Mouse (Mus musculus) B cell, adult 2 months (primary cell): ENCODE measurements around the gene Lrrc19.
A peak's percentile ranks its signal among the peaks of the same experiment; 100 is the strongest.
"Not testable (repeated sequence)": the region's sequence is repeated elsewhere in the genome, so short reads cannot be mapped to it uniquely, and the experiment has no call there.

Experiments
- DNase-seq, 2 experiments: peaks; one replicate each; pipeline ENCODE4 v3.0.0; 2022

Gene Lrrc19

GRCm38 (mm10) chr4:94649920-94650319 is at the start of gene Lrrc19:
Gene Lrrc19, minus strand, starts transcription at chr4:94650144.
- DNase-seq, result no peak

GRCm38 (mm10) chr4:94696368-94696767 is 46.4 kb upstream of the Lrrc19 start:
- no peak for DNase-seq

GRCm38 (mm10) chr4:94692175-94692574 is 42.2 kb upstream of the Lrrc19 start:
- no peak for DNase-seq

- DNase-seq, result no peak
These were observed 41.1 kb upstream of the Lrrc19 start for GRCm38 (mm10) chr4:94691078-94691477.

- DNase-seq, result not testable (repeated sequence)
These were observed 39.9 kb upstream of the Lrrc19 start for GRCm38 (mm10) chr4:94689804-94690203.

GRCm38 (mm10) chr4:94683305-94683704 is 33.4 kb upstream of the Lrrc19 start:
- DNase-seq, result no peak

GRCm38 (mm10) chr4:94682029-94682428 is 32.1 kb upstream of the Lrrc19 start:
- no peak for DNase-seq

- DNase-seq, result no peak
These were observed 31.2 kb upstream of the Lrrc19 start for GRCm38 (mm10) chr4:94681181-94681580.

GRCm38 (mm10) chr4:94680662-94681061 is 30.7 kb upstream of the Lrrc19 start:
- no peak for DNase-seq

- DNase-seq, result no peak
These were observed 19.8 kb upstream of the Lrrc19 start for GRCm38 (mm10) chr4:94669718-94670117.

GRCm38 (mm10) chr4:94650426-94651175 is 657 bp upstream of the Lrrc19 start:
- not testable (repeated sequence) for DNase-seq

- no peak for DNase-seq
These were observed 6.8 kb downstream of the Lrrc19 start for GRCm38 (mm10) chr4:94643141-94643540.

- no peak for DNase-seq
These were observed 29.9 kb downstream of the Lrrc19 start for GRCm38 (mm10) chr4:94620077-94620476.

- DNase-seq, result no peak
These were observed 35.3 kb downstream of the Lrrc19 start for GRCm38 (mm10) chr4:94614627-94615006.

GRCm38 (mm10) chr4:94613972-94614626 is 35.8 kb downstream of the Lrrc19 start, which contains the start of gene Ift74:
Gene Ift74, plus strand, starts transcription at chr4:94614491.
- peak; percentile 91 to 92 for DNase-seq

- DNase-seq, result no peak
These were observed 39.6 kb downstream of the Lrrc19 start for GRCm38 (mm10) chr4:94610339-94610738.

- DNase-seq, result no peak
These were observed 44.4 kb downstream of the Lrrc19 start for GRCm38 (mm10) chr4:94605591-94605990.

- no peak for DNase-seq
These were observed 45.4 kb downstream of the Lrrc19 start for GRCm38 (mm10) chr4:94604452-94605019.

- peak; percentile 92 to 93 for DNase-seq
These were observed 46.8 kb downstream of the Lrrc19 start, which contains the start of gene Plaa for GRCm38 (mm10) chr4:94603031-94603629. Gene Plaa, minus strand, starts transcription at chr4:94603244.

- no peak for DNase-seq
These were observed 47.4 kb downstream of the Lrrc19 start for GRCm38 (mm10) chr4:94602496-94603030.

GRCm38 (mm10) chr4:94601395-94601794 is 48.5 kb downstream of the Lrrc19 start:
- DNase-seq, result peak; percentile 31 to 41

GRCm38 (mm10) chr4:94592709-94593108 is 57.2 kb downstream of the Lrrc19 start:
- DNase-seq, result no peak

GRCm38 (mm10) chr4:94591765-94592381 is 58.1 kb downstream of the Lrrc19 start:
- DNase-seq, result no peak
